23 mouse cellular contexts compared by ENCODE assay signal in the genomic region with DNA sequence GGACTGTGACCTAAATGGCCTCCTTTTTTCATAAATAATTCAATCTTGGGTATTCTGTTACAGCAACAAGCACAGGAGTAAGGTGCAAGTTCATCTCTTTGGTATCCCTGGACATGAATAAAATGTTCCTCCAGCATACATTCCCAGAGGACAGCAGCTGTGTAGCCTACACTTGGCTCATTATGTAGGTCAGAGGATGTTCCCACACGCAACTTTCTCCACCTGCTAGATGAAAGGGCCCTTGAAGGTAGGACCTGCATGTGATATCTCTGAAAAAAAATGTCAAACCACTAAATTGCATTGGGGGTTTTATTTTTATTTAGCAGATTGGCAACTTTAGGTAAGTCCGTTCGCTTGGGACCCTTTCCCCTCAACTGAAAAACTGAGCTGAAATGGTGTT.
A peak's percentile ranks its signal among the peaks of the same experiment; 100 is the strongest.
DNase-seq lines count a peak whose midpoint lies in the region; ATAC-seq lines count a peak whose summit lies in the region.
"Had no signal": no experiment of that assay in that cellular context is flagged by ENCODE, and none has a peak within 500 bp of the region (broad histone marks: within the 10 kb centered on the region; RNA-seq: fewer than 3 reads in every experiment).

No protein-coding gene starts in this region.

- H3K4me2 ChIP-seq in kidney, embryonic 14.5 days (replicated peaks; ENCODE audit: low read depth, low read length): no peak overlapping the region
- H3K4me2 ChIP-seq: embryonic facial prominence, embryonic 13.5 days; embryonic facial prominence, embryonic 15.5 days; forebrain, embryonic 12.5 days had no signal

- H3K27me3 ChIP-seq in kidney, embryonic 14.5 days (ENCODE audit: control insufficient read depth, insufficient read depth, low read length): no peaks in the 10 kb centered on the region
- H3K27me3 ChIP-seq: embryonic facial prominence, embryonic 13.5 days; embryonic facial prominence, embryonic 15.5 days; forebrain, embryonic 12.5 days had no signal

- no peaks in the 10 kb centered on the region for H3K4me1 ChIP-seq in kidney, embryonic 14.5 days (ENCODE audit: control insufficient read depth, insufficient read depth, low read length)
- H3K4me1 ChIP-seq: embryonic facial prominence, embryonic 15.5 days had no signal

- H3K36me3 ChIP-seq in kidney, embryonic 14.5 days (ENCODE audit: control insufficient read depth, insufficient read depth, low read length): no peaks in the 10 kb centered on the region
- H3K36me3 ChIP-seq: embryonic facial prominence, embryonic 13.5 days; embryonic facial prominence, embryonic 15.5 days; forebrain, embryonic 10.5 days; forebrain, embryonic 12.5 days had no signal

- peak; percentile 81 for DNase-seq in thymus, postnatal 0 days (ENCODE audit: low spot score)
- peak; percentile 60 for DNase-seq in thymus, postnatal 14 days
- DNase-seq in thymus, postnatal 36 days: peak; percentile 30 to 42
- no peak for DNase-seq in heart, adult 8-10 months (ENCODE audit: low spot score)
- DNase-seq in retina, embryonic 14.5 days (ENCODE audit: low spot score): no peak
- no peak for DNase-seq in cerebellum, postnatal 36 days
- DNase-seq: adrenal gland, adult 2 months; adrenal gland, postnatal 14 days; adrenal gland, postnatal 36 days; cerebellum, adult 11-12 months; cerebellum, adult 2 months; cerebellum, adult 9-10 months; cerebellum, postnatal 10 days; cerebellum, postnatal 25 days; embryo, embryonic 11 days had no signal

- 90% methylated on average over 3 of the region's 3 CpGs for WGBS in kidney, embryonic 14.5 days

- H3K27ac ChIP-seq in kidney, embryonic 14.5 days (ENCODE audit: low read depth, low read length): no peak overlapping the region
- H3K27ac ChIP-seq: embryonic facial prominence, embryonic 13.5 days; embryonic facial prominence, embryonic 15.5 days; forebrain, embryonic 10.5 days; forebrain, embryonic 12.5 days had no signal

- no peak overlapping the region for H3K9ac ChIP-seq in kidney, embryonic 14.5 days (ENCODE audit: low read depth, low read length)
- H3K9ac ChIP-seq: embryonic facial prominence, embryonic 13.5 days; embryonic facial prominence, embryonic 15.5 days; forebrain, embryonic 12.5 days had no signal

- no peaks in the 10 kb centered on the region for H3K9me3 ChIP-seq in kidney, embryonic 14.5 days (ENCODE audit: control insufficient read depth, low read length)
- H3K9me3 ChIP-seq: embryonic facial prominence, embryonic 13.5 days; embryonic facial prominence, embryonic 15.5 days; forebrain, embryonic 10.5 days; forebrain, embryonic 12.5 days had no signal

- H3K4me3 ChIP-seq in kidney, embryonic 14.5 days (ENCODE audit: low read length): no peak overlapping the region
- H3K4me3 ChIP-seq: embryonic facial prominence, embryonic 13.5 days; embryonic facial prominence, embryonic 15.5 days; erythroblast, embryonic 14.5 days; forebrain, embryonic 10.5 days; forebrain, embryonic 12.5 days had no signal

- ATAC-seq in kidney, embryonic 14.5 days (ENCODE audit: low FRiP score, low TSS enrichment): no peak
- ATAC-seq: forebrain, embryonic 14.5 days; forebrain, embryonic 16.5 days had no signal

Comparison
In these comparisons a context has a peak if more than half of its experiments do, and no peak if none do; other contexts are left out.
1. DNase-seq: peak in thymus, postnatal 0 days (single experiment), thymus, postnatal 14 days (single experiment) and thymus, postnatal 36 days (2 of 2); none in heart, adult 8-10 months (single experiment), retina, embryonic 14.5 days (single experiment) and cerebellum, postnatal 36 days (0 of 2).